Mouse (Mus musculus): ENCODE results near the gene Pnpo. TPM values are rescaled to one million over a fixed set of nuclear protein-coding genes. Genes with fewer than 3 reads are reported as not detected.
A peak's percentile ranks its signal among the peaks of the same experiment; 100 is the strongest.

Pnpo gene
- polyA plus RNA-seq, 1 experiment from 2014 or later = 57.1 TPM

GRCm38 (mm10) chr11:96968476-96968875 is 24.7 kb upstream of the Pnpo start:
- ATAC-seq (ENCODE audit: low FRiP score, low TSS enrichment) (no peak), DNase-seq (ENCODE audit: low spot score) (no peak)
- Histone ChIP-seq H3K9me3 (ENCODE audit: control insufficient read depth, low read length) (no peaks in the 10 kb centered on the region), H3K36me3 (ENCODE audit: control insufficient read depth, insufficient read depth, low read length) (no peaks in the 10 kb centered on the region), H3K27ac (replicated peaks) (peak overlapping the region; percentile 88), H3K9ac (ENCODE audit: low read length) (peak overlapping the region; percentile 5; the same call in 1 of the 2 replicates), H3K4me2 (replicated peaks; ENCODE audit: low read depth) (0 out of 2 replicates have a peak overlapping the region, but pooled peaks have one; percentile 5), H3K4me3 (ENCODE audit: low read depth, low read length) (no peak overlapping the region), H3K4me1 (replicated peaks; ENCODE audit: control insufficient read depth, insufficient read depth) (peaks cover 13% of the 10 kb centered on the region; the same call in 1 of the 2 replicates), H3K27me3 (ENCODE audit: control insufficient read depth, insufficient read depth, low read length) (no peaks in the 10 kb centered on the region)
- no peak for TF ChIP-seq EP300 (optimal IDR thresholded peaks at IDR 0.05)
- no peak for TF ChIP-seq CTCF (IDR thresholded peaks at IDR 0.05; ENCODE audit: low read depth)
- WGBS = 39% methylated on average over 6 of the region's 6 CpGs

DNA sequence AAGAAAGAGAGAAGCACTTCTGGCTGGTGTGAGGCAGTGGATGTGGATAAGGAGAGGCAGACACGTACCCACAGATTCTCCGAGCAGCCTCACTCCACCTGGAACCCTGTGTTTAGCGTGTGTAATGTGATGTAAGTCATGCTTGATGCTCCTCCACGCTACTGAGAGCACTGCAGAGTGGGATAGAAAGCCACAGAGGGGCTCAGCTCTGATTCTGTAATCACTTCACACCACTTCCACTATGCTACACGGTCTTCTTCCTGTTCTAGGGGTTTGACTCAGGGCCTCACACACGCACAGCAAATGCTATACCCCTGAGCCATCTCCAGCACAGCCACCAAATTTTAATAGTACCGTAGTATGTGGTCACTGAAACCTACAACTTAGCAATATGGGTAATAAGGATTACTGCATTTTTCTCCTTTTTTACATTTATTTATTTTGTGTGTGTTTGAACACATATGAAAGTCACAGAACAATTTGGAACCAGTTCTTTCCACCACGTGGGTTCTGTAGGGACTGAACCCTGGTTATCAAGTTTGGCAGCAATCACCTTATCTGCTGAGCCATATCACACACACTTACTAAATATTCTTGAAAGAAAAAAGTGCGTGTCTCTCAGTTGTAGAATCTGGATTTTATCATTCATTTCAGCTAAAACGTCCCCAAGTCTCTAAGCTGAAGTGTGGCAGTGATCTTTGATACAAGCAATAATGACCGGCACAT is 23.9 kb upstream of the Pnpo start:
- ATAC-seq (ENCODE audit: low FRiP score, low TSS enrichment) = no peak
- H3K4me3 ChIP-seq (ENCODE audit: low read depth, low read length) = no peak overlapping the region

GRCm38 (mm10) chr11:96966914-96967543 is 23.2 kb upstream of the Pnpo start:
- Histone ChIP-seq H3K4me3 (ENCODE audit: low read depth, low read length) (no peak overlapping the region), H3K4me2 (replicated peaks; ENCODE audit: low read depth) (peak overlapping the region; percentile 31), H3K27me3 (ENCODE audit: control insufficient read depth, insufficient read depth, low read length) (no peaks in the 10 kb centered on the region), H3K9me3 (ENCODE audit: control insufficient read depth, low read length) (no peaks in the 10 kb centered on the region), H3K9ac (ENCODE audit: low read length) (peak overlapping the region; percentile 9), H3K4me1 (replicated peaks; ENCODE audit: control insufficient read depth, insufficient read depth) (0 out of 2 replicates have a peak, but pooled peaks cover 10% of the 10 kb centered on the region), H3K36me3 (ENCODE audit: control insufficient read depth, insufficient read depth, low read length) (peaks cover 2% of the 10 kb centered on the region; the same call in 1 of the 2 replicates), H3K27ac (replicated peaks) (peak overlapping the region; percentile 74)
- DNase-seq (ENCODE audit: low spot score) = no peak
- peak; percentile 54; the same call in 1 of the 2 replicates for ATAC-seq (ENCODE audit: low FRiP score, low TSS enrichment)
- no peak for TF ChIP-seq EP300 (optimal IDR thresholded peaks at IDR 0.05)
- no peak for TF ChIP-seq CTCF (IDR thresholded peaks at IDR 0.05; ENCODE audit: low read depth)
- WGBS = 57% methylated on average over 13 of the region's 13 CpGs

More for the DNA sequence above, 23.9 kb upstream of the Pnpo start:
- WGBS = 71% methylated on average over 11 of the region's 11 CpGs
- Histone ChIP-seq H3K36me3 (ENCODE audit: control insufficient read depth, insufficient read depth, low read length) (no peaks in the 10 kb centered on the region), H3K27me3 (ENCODE audit: control insufficient read depth, insufficient read depth, low read length) (no peaks in the 10 kb centered on the region), H3K4me1 (replicated peaks; ENCODE audit: control insufficient read depth, insufficient read depth) (0 out of 2 replicates have a peak, but pooled peaks cover 10% of the 10 kb centered on the region), H3K27ac (replicated peaks) (peak overlapping the region; percentile 74), H3K9ac (ENCODE audit: low read length) (peak overlapping the region; percentile 9), H3K4me2 (replicated peaks; ENCODE audit: low read depth) (peak overlapping the region; percentile 31), H3K9me3 (ENCODE audit: control insufficient read depth, low read length) (no peaks in the 10 kb centered on the region)
- no peak for DNase-seq (ENCODE audit: low spot score)
- TF ChIP-seq EP300 (optimal IDR thresholded peaks at IDR 0.05) = no peak
- no peak for TF ChIP-seq CTCF (IDR thresholded peaks at IDR 0.05; ENCODE audit: low read depth)

GRCm38 (mm10) chr11:96966172-96966571 is 22.4 kb upstream of the Pnpo start:
- Histone ChIP-seq H3K4me1 (replicated peaks; ENCODE audit: control insufficient read depth, insufficient read depth) (0 out of 2 replicates have a peak, but pooled peaks cover 10% of the 10 kb centered on the region), H3K4me3 (ENCODE audit: low read depth, low read length) (no peak overlapping the region), H3K27ac (replicated peaks) (no peak overlapping the region), H3K9me3 (ENCODE audit: control insufficient read depth, low read length) (no peaks in the 10 kb centered on the region), H3K36me3 (ENCODE audit: control insufficient read depth, insufficient read depth, low read length) (peaks cover 5% of the 10 kb centered on the region; the same call in 1 of the 2 replicates), H3K9ac (ENCODE audit: low read length) (no peak overlapping the region), H3K27me3 (ENCODE audit: control insufficient read depth, insufficient read depth, low read length) (no peaks in the 10 kb centered on the region), H3K4me2 (replicated peaks; ENCODE audit: low read depth) (no peak overlapping the region)
- 72% methylated on average over 3 of the region's 3 CpGs for WGBS
- TF ChIP-seq EP300 (optimal IDR thresholded peaks at IDR 0.05) (no peak), CTCF (IDR thresholded peaks at IDR 0.05; ENCODE audit: low read depth) (no peak)
- ATAC-seq (ENCODE audit: low FRiP score, low TSS enrichment) (no peak), DNase-seq (ENCODE audit: low spot score) (no peak)

- Histone ChIP-seq H3K4me1 (replicated peaks; ENCODE audit: control insufficient read depth, insufficient read depth) (0 out of 2 replicates have a peak, but pooled peaks cover 1% of the 10 kb centered on the region), H3K4me3 (ENCODE audit: low read depth, low read length) (no peak overlapping the region), H3K36me3 (ENCODE audit: control insufficient read depth, insufficient read depth, low read length) (peaks cover 15% of the 10 kb centered on the region), H3K4me2 (replicated peaks; ENCODE audit: low read depth) (no peak overlapping the region), H3K9me3 (ENCODE audit: control insufficient read depth, low read length) (no peaks in the 10 kb centered on the region), H3K27me3 (ENCODE audit: control insufficient read depth, insufficient read depth, low read length) (no peaks in the 10 kb centered on the region), H3K27ac (replicated peaks) (no peak overlapping the region), H3K9ac (ENCODE audit: low read length) (no peak overlapping the region)
- TF ChIP-seq EP300 (optimal IDR thresholded peaks at IDR 0.05) = no peak
- TF ChIP-seq CTCF (IDR thresholded peaks at IDR 0.05; ENCODE audit: low read depth) = peak; percentile 94
- ATAC-seq (ENCODE audit: low FRiP score, low TSS enrichment) (peak; percentile 73), DNase-seq (ENCODE audit: low spot score) (peak; percentile 90)
- 9% methylated on average over 8 of the region's 8 CpGs for WGBS
Measured at GRCm38 (mm10) chr11:96963580-96963979, 19.8 kb upstream of the Pnpo start.

Data from stomach, postnatal 0 days (tissue).